ENCODE assay signal across 17 mouse cellular contexts in the genomic region with DNA sequence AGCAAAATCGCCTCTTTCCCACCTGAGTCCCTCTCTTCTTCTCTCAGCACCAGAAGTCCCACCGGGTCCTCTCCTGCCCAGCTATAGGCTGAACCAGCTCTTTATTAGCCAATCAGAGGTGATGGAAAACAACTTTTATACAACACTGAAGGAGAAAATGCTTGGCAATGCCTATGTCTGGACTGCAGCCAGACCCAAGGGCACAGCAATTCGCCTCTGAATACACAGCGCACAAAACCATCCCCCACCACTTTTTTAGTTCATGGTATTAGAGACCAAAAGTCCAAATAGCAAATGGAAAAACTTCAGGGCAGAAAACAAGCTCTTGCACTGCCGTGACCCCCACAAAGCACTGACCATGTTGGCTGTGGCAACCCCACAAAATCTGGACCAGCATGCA. TPM values are rescaled to one million over a fixed set of nuclear protein-coding genes. Genes with fewer than 3 reads are reported as not detected.
DNase-seq lines count a peak whose midpoint lies in the region; ATAC-seq and TF ChIP-seq lines count a peak whose summit lies in the region.
"Had no signal": no experiment of that assay in that cellular context is flagged by ENCODE, and none has a peak within 500 bp of the region (broad histone marks: within the 10 kb centered on the region; RNA-seq: fewer than 3 reads in every experiment).

No protein-coding gene starts in this region.

- ATAC-seq in heart, embryonic 11.5 days (replicated peaks; ENCODE audit: insufficient number of reproducible peaks, low FRiP score, low TSS enrichment): no peak
- ATAC-seq in kidney, embryonic 16.5 days (ENCODE audit: low FRiP score, low TSS enrichment): no peak
- ATAC-seq: CD4-positive, CD25-positive, alpha-beta regulatory T cell, adult 4 months had no signal

- no peaks in the 10 kb centered on the region for H3K9me3 ChIP-seq in heart, embryonic 11.5 days (replicated peaks; ENCODE audit: control insufficient read depth, low read length)
- 0 out of 2 replicates have a peak, but pooled peaks cover 3% of the 10 kb centered on the region for H3K9me3 ChIP-seq in kidney, embryonic 16.5 days (ENCODE audit: low read length)
- H3K9me3 ChIP-seq: embryonic facial prominence, embryonic 12.5 days; hindbrain, embryonic 12.5 days; neural tube, embryonic 15.5 days had no signal

- TF ChIP-seq CTCF in kidney, adult 2 months (conservative IDR thresholded peaks at IDR 0.05; ENCODE audit: insufficient read depth, insufficient read length, low read depth, low read length): no peak

- H3K27me3 ChIP-seq in heart, embryonic 11.5 days (ENCODE audit: control insufficient read depth, insufficient read depth, low read length): no peaks in the 10 kb centered on the region
- no peaks in the 10 kb centered on the region for H3K27me3 ChIP-seq in kidney, adult 2 months (replicated peaks; ENCODE audit: control insufficient read depth, insufficient read depth, low read length)
- no peaks in the 10 kb centered on the region for H3K27me3 ChIP-seq in kidney, embryonic 16.5 days (ENCODE audit: insufficient read depth, low read length)
- H3K27me3 ChIP-seq: embryonic facial prominence, embryonic 12.5 days; hindbrain, embryonic 12.5 days; megakaryocyte, embryonic 14.5 days; neural tube, embryonic 15.5 days had no signal

- no peak for TF ChIP-seq POLR2A in kidney, adult 2 months (IDR thresholded peaks at IDR 0.05; ENCODE audit: low read depth, low read length)

- H3K36me3 ChIP-seq in heart, embryonic 11.5 days (ENCODE audit: control insufficient read depth, insufficient read depth, low read length): no peaks in the 10 kb centered on the region
- H3K36me3 ChIP-seq in kidney, adult 2 months (ENCODE audit: control insufficient read depth, insufficient read depth, low read length): no peaks in the 10 kb centered on the region
- no peaks in the 10 kb centered on the region for H3K36me3 ChIP-seq in kidney, embryonic 16.5 days (ENCODE audit: insufficient read depth, low read length)
- H3K36me3 ChIP-seq: embryonic facial prominence, embryonic 12.5 days; hindbrain, embryonic 12.5 days; neural tube, embryonic 15.5 days had no signal

- H3K4me2 ChIP-seq in heart, embryonic 11.5 days: no peak overlapping the region
- H3K4me2 ChIP-seq in kidney, embryonic 16.5 days (replicated peaks; ENCODE audit: low read depth, low read length): no peak overlapping the region
- H3K4me2 ChIP-seq: embryonic facial prominence, embryonic 12.5 days; hindbrain, embryonic 12.5 days; neural tube, embryonic 15.5 days had no signal

- H3K27ac ChIP-seq in heart, embryonic 11.5 days (ENCODE audit: low read depth, low read length): no peak overlapping the region
- H3K27ac ChIP-seq in kidney, adult 2 months (ENCODE audit: insufficient read depth, low read depth, low read length): peak overlapping the region; percentile 87; the same call in 1 of the 2 replicates
- no peak overlapping the region for H3K27ac ChIP-seq in kidney, embryonic 16.5 days (ENCODE audit: low read length)
- H3K27ac ChIP-seq: embryonic facial prominence, embryonic 12.5 days; hindbrain, embryonic 12.5 days; liver, embryonic 14.5 days; neural tube, embryonic 15.5 days had no signal

- H3K4me3 ChIP-seq in heart, embryonic 11.5 days (ENCODE audit: low read depth, low read length): no peak overlapping the region
- H3K4me3 ChIP-seq in kidney, adult 2 months (ENCODE audit: insufficient read depth, low read depth, low read length): no peak overlapping the region
- no peak overlapping the region for H3K4me3 ChIP-seq in kidney, embryonic 16.5 days (ENCODE audit: low read length)
- H3K4me3 ChIP-seq: embryonic facial prominence, embryonic 12.5 days; hindbrain, embryonic 12.5 days; megakaryocyte, embryonic 14.5 days; neural tube, embryonic 15.5 days had no signal

- WGBS in heart, embryonic 11.5 days (ENCODE audit: insufficient replicate concordance): 86% methylated on average over 5 of the region's 5 CpGs
- WGBS in kidney, adult 2 months: 52% methylated on average over 5 of the region's 5 CpGs
- 86% methylated on average over 5 of the region's 5 CpGs for WGBS in kidney, embryonic 16.5 days

- H3K9ac ChIP-seq in heart, embryonic 11.5 days (ENCODE audit: low read depth, low read length): no peak overlapping the region
- no peak overlapping the region for H3K9ac ChIP-seq in kidney, embryonic 16.5 days (replicated peaks; ENCODE audit: low read length)
- H3K9ac ChIP-seq: embryonic facial prominence, embryonic 12.5 days; hindbrain, embryonic 12.5 days; liver, embryonic 14.5 days; neural tube, embryonic 15.5 days had no signal

- H3K4me1 ChIP-seq in heart, embryonic 11.5 days (ENCODE audit: control insufficient read depth, insufficient read depth, low read length): peaks cover 28% of the 10 kb centered on the region
- peaks cover 7% of the 10 kb centered on the region; the same call in 1 of the 2 replicates for H3K4me1 ChIP-seq in kidney, adult 2 months (ENCODE audit: control insufficient read depth, insufficient read depth, low read length)
- peaks cover 14% of the 10 kb centered on the region for H3K4me1 ChIP-seq in kidney, embryonic 16.5 days (ENCODE audit: insufficient read depth, low read length)

- DNase-seq in heart, adult 18-20 months: peak; percentile 31 to 52
- DNase-seq in kidney, adult 2 months: peak; percentile 79
- DNase-seq in kidney, adult 8-10 months: peak; percentile 52 to 73
- DNase-seq in kidney, postnatal 25 days: peak; percentile 67 to 83
- no peak for DNase-seq in layer of hippocampus, adult 9-11 months
- DNase-seq: adrenal gland, adult 8-10 months; lung, postnatal 10 days; retina, postnatal 1 day; thymus, adult 2 months had no signal

RNA-seq across cellular contexts. Expression of a gene that starts 57.8 kb away (rescaled TPM):
- 10 to 100 TPM; 63.6 to 77.8 TPM for total RNA-seq in heart, adult 18-20 months (2021)
- polyA plus RNA-seq in heart, embryonic 11.5 days (2014; fragmentation: Nextera tagmentation; extraction: Ambion mirVana): 6.8 and 7.9 TPM in 2 replicates
- polyA plus RNA-seq in kidney, adult 2 months (2012; rRNA removed): 6.5 and 7.0 TPM in 2 replicates
- polyA plus RNA-seq in kidney, embryonic 16.5 days (2015; fragmentation: Nextera tagmentation; extraction: Ambion mirVana): 15.4 and 15.5 TPM in 2 replicates
